Mouse (Mus musculus): ENCODE results near the gene Rnf114. TPM values are rescaled to one million over a fixed set of nuclear protein-coding genes. Genes with fewer than 3 reads are reported as not detected.

Gene Rnf114
- total and polyA plus RNA-seq, 2 experiments from 2014 or later, result 79.5 to 84.5 TPM

GRCm38 (mm10) chr2:167459071-167459865, 33.2 kb upstream of the Rnf114 start:
- TF ChIP-seq CTCF (IDR thresholded peaks at IDR 0.05; ENCODE audit: low read depth), result no peak
- H3K4me3 ChIP-seq (ENCODE audit: low read depth, low read length), result no peak overlapping the region
- H3K4me2 ChIP-seq (ENCODE audit: low read depth), result no peak overlapping the region
- no peaks in the 10 kb centered on the region for H3K4me1 ChIP-seq (ENCODE audit: insufficient read depth)
- H3K9ac ChIP-seq, result no peak overlapping the region
- no peaks in the 10 kb centered on the region for H3K27me3 ChIP-seq (ENCODE audit: insufficient read depth, low read length)
- ATAC-seq, result no peak; the same call in 1 of the 2 replicates
- H3K27ac ChIP-seq (ENCODE audit: low read depth, low read length), result no peak overlapping the region
- peaks cover 50% of the 10 kb centered on the region for H3K36me3 ChIP-seq (ENCODE audit: insufficient read depth)
- no peak for DNase-seq
- no peaks in the 10 kb centered on the region for H3K9me3 ChIP-seq (ENCODE audit: low read length)
- 85% methylated on average over 6 of the region's 6 CpGs for WGBS

- peak; percentile 79 for TF ChIP-seq CTCF (IDR thresholded peaks at IDR 0.05; ENCODE audit: low read depth)
- Histone ChIP-seq H3K27me3 (ENCODE audit: insufficient read depth, low read length) (no peaks in the 10 kb centered on the region), H3K4me2 (ENCODE audit: low read depth) (no peak overlapping the region), H3K4me3 (ENCODE audit: low read depth, low read length) (no peak overlapping the region), H3K9ac (no peak overlapping the region), H3K36me3 (ENCODE audit: insufficient read depth) (peaks cover 40% of the 10 kb centered on the region), H3K9me3 (ENCODE audit: low read length) (no peaks in the 10 kb centered on the region), H3K4me1 (ENCODE audit: insufficient read depth) (no peaks in the 10 kb centered on the region), H3K27ac (ENCODE audit: low read depth, low read length) (no peak overlapping the region)
- WGBS, result 61% methylated on average over 6 of the region's 6 CpGs
- peak; percentile 31 for DNase-seq
- ATAC-seq, result peak; percentile 59; the same call in 1 of the 2 replicates
Observed at GRCm38 (mm10) chr2:167462954-167463353, 29.5 kb upstream of the Rnf114 start.

- Histone ChIP-seq H3K36me3 (ENCODE audit: insufficient read depth) (peaks cover 40% of the 10 kb centered on the region), H3K4me1 (ENCODE audit: insufficient read depth) (no peaks in the 10 kb centered on the region), H3K4me2 (ENCODE audit: low read depth) (no peak overlapping the region), H3K9me3 (ENCODE audit: low read length) (no peaks in the 10 kb centered on the region), H3K27ac (ENCODE audit: low read depth, low read length) (no peak overlapping the region), H3K4me3 (ENCODE audit: low read depth, low read length) (no peak overlapping the region), H3K9ac (no peak overlapping the region), H3K27me3 (ENCODE audit: insufficient read depth, low read length) (no peaks in the 10 kb centered on the region)
- ATAC-seq (no peak), DNase-seq (no peak)
- TF ChIP-seq CTCF (IDR thresholded peaks at IDR 0.05; ENCODE audit: low read depth), result no peak
- WGBS, result 95% methylated on average over 5 of the region's 5 CpGs
Observed at GRCm38 (mm10) chr2:167463802-167464201, 28.6 kb upstream of the Rnf114 start.

GRCm38 (mm10) chr2:167465951-167466350, 26.5 kb upstream of the Rnf114 start:
- Histone ChIP-seq H3K9ac (no peak overlapping the region), H3K36me3 (ENCODE audit: insufficient read depth) (peaks cover 46% of the 10 kb centered on the region), H3K4me3 (ENCODE audit: low read depth, low read length) (no peak overlapping the region), H3K4me2 (ENCODE audit: low read depth) (no peak overlapping the region), H3K4me1 (ENCODE audit: insufficient read depth) (no peaks in the 10 kb centered on the region), H3K9me3 (ENCODE audit: low read length) (no peaks in the 10 kb centered on the region), H3K27ac (ENCODE audit: low read depth, low read length) (no peak overlapping the region), H3K27me3 (ENCODE audit: insufficient read depth, low read length) (no peaks in the 10 kb centered on the region)
- WGBS, result 90% methylated on average over 3 of the region's 3 CpGs
- no peak for TF ChIP-seq CTCF (IDR thresholded peaks at IDR 0.05; ENCODE audit: low read depth)
- ATAC-seq (no peak), DNase-seq (no peak)

GRCm38 (mm10) chr2:167467214-167467613, 25.2 kb upstream of the Rnf114 start:
- Histone ChIP-seq H3K27me3 (ENCODE audit: insufficient read depth, low read length) (no peaks in the 10 kb centered on the region), H3K4me2 (ENCODE audit: low read depth) (no peak overlapping the region), H3K27ac (ENCODE audit: low read depth, low read length) (no peak overlapping the region), H3K4me3 (ENCODE audit: low read depth, low read length) (no peak overlapping the region), H3K9me3 (ENCODE audit: low read length) (no peaks in the 10 kb centered on the region), H3K36me3 (ENCODE audit: insufficient read depth) (peaks cover 54% of the 10 kb centered on the region), H3K9ac (no peak overlapping the region), H3K4me1 (ENCODE audit: insufficient read depth) (no peaks in the 10 kb centered on the region)
- DNase-seq (no peak), ATAC-seq (no peak)
- 85% methylated on average over 5 of the region's 5 CpGs for WGBS
- TF ChIP-seq CTCF (IDR thresholded peaks at IDR 0.05; ENCODE audit: low read depth), result no peak

GRCm38 (mm10) chr2:167468444-167468843, 24.0 kb upstream of the Rnf114 start:
- H3K4me1 ChIP-seq (ENCODE audit: insufficient read depth), result no peaks in the 10 kb centered on the region
- WGBS, result 78% methylated on average over 6 of the region's 6 CpGs
- no peaks in the 10 kb centered on the region for H3K9me3 ChIP-seq (ENCODE audit: low read length)
- no peak overlapping the region for H3K4me3 ChIP-seq (ENCODE audit: low read depth, low read length)
- H3K27ac ChIP-seq (ENCODE audit: low read depth, low read length), result no peak overlapping the region
- H3K36me3 ChIP-seq (ENCODE audit: insufficient read depth), result peaks cover 64% of the 10 kb centered on the region
- H3K27me3 ChIP-seq (ENCODE audit: insufficient read depth, low read length), result no peaks in the 10 kb centered on the region
- H3K4me2 ChIP-seq (ENCODE audit: low read depth), result no peak overlapping the region
- ATAC-seq, result no peak
- no peak for DNase-seq
- no peak for TF ChIP-seq CTCF (IDR thresholded peaks at IDR 0.05; ENCODE audit: low read depth)
- H3K9ac ChIP-seq, result no peak overlapping the region

GRCm38 (mm10) chr2:167470611-167471010, 21.8 kb upstream of the Rnf114 start:
- Histone ChIP-seq H3K4me3 (ENCODE audit: low read depth, low read length) (no peak overlapping the region), H3K9ac (no peak overlapping the region), H3K36me3 (ENCODE audit: insufficient read depth) (peaks cover 70% of the 10 kb centered on the region), H3K4me2 (ENCODE audit: low read depth) (no peak overlapping the region), H3K9me3 (ENCODE audit: low read length) (no peaks in the 10 kb centered on the region), H3K4me1 (ENCODE audit: insufficient read depth) (peaks cover 2% of the 10 kb centered on the region; the same call in 1 of the 2 replicates), H3K27me3 (ENCODE audit: insufficient read depth, low read length) (no peaks in the 10 kb centered on the region), H3K27ac (ENCODE audit: low read depth, low read length) (no peak overlapping the region)
- 92% methylated on average over 3 of the region's 3 CpGs for WGBS
- ATAC-seq, result no peak
- no peak for TF ChIP-seq CTCF (IDR thresholded peaks at IDR 0.05; ENCODE audit: low read depth)
- DNase-seq, result no peak
